Mouse (Mus musculus): ENCODE data around the gene Kcnma1.

Gene Kcnma1

DNA sequence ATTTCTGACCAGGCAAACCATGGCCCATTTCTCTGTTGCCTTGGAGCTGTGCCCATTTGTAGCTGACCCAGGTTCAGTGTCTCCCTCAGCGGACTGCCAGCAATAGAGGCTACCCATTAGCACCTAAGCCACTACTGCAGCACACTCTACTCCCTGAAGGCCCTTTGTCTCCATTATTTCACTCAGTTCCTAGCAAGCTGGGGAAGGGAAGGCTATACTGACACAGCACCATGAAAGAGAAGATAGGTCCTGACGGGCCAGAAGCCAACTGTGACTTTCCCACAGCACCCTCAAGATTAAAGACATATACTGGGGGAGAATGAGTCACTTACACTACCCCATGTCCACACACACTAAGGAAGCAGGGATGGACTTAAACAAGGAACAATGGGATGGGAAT, 251.8 kb downstream of the Kcnma1 start:
- DNase-seq: no peak

DNA sequence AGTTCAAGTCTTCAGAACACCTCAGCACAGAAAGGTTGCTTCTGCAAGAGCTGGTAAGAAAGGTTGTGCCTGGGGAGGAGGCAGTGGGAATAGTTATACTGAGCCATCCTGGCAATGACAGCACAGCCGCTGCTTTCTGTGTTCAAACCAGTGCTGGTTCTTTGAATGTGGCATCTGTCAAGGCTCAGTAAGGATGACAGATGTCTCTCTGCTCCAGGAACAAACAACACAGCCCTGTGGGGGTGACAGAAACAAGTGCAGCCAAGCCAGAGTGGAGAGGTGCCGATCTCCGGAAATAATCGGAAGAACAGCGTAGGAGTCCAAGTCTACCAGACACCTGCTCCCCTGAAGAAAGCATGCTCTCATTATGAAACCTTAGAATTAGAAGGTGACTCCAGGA, 254.7 kb downstream of the Kcnma1 start:
- no peak for DNase-seq

DNA sequence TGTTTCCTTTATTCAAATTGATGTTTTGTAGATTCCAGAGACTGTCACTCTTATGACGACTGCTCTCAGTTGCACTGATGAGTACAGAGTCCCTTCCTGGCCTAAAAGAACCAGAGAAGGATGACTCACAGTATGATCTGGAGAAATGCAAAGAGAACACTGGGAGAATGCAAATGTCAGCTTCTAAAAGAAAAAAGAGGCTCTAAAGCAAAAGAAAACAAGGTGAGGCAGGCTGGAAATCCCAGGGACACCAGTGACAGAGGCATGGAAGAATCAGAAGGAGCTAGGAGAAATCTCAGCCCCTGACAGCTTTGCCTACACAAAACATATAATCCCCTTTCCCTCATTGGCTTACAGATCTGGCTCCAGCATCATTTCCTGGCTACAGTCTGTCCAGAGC, 255.9 kb downstream of the Kcnma1 start:
- DNase-seq: no peak

DNA sequence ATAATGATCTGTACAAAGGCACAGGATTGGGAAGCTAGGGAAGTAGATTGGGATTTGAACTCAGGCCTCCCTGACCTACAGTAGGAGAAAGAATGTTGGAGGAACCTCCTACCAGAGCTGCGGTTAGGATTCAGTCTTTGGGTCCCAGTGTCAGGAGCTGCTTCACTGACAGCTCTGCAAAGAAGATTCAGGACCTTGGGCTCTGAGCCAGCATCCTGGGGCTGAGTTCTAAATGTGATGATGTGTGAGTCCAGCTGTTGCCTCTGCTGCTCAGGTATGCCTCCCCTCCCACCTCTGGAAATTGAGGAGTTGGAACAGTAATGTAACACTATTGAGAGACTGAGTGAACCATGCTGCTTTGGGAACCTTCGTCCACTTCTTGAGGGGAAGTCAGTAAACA, 266.3 kb downstream of the Kcnma1 start:
- no peak for DNase-seq

DNA sequence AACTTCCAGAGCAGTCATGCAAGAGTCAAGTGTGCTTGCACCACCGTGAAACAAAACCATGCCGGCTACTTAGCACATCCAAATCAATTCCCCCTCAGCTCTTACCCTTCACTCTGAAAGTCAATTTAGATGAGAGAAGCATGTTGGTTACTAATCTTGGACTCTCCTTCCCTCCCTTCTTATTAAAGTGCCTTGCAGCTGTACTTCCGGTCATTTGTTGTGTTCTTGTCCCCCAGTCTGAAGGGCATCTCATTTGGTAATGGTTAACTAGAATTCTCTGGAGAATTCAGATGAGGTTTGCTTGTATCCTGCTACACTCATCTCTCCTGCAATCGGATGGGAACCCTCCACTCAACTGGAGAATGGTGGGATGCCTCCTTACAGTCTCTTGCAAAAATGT, 267.3 kb downstream of the Kcnma1 start:
- no peak for DNase-seq

DNA sequence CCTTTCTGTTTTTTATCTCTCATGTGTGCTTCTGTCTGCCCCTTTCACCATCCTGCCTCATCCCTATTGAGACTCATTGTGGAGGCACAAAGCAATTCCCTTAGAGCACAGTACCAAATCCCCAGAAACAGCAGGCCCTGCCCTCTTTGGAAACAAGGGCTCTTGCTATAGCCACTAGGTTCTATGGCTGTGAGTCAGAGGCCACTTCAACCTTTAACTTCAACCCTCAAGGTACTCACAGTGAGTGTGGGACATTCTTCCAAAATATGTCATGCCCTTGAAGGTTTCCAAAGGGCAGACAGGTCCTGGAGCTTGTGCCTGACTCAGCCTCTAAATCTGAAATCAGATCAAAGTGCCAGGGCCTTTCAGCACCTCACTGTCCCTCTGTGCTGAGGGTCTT, 272.8 kb downstream of the Kcnma1 start:
- no peak for DNase-seq

DNA sequence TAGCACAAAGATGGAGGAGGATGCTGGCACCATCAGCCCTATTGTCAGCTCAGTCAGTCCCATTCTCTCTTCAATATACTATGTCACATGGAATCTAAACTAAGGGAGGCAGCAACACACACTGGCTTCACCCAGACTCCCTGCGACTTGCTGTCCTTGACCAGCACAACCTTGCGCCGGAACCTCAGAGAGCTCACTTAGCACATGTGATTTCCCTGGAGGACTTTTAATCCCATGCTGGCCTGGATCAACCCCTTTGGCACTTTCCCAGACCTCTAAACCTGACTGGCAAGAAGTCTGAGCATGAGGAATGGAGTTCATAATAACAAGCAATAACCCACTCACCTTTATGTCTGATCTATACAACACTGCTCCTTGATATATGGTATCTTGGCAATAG, 280.1 kb downstream of the Kcnma1 start:
- DNase-seq: no peak

DNA sequence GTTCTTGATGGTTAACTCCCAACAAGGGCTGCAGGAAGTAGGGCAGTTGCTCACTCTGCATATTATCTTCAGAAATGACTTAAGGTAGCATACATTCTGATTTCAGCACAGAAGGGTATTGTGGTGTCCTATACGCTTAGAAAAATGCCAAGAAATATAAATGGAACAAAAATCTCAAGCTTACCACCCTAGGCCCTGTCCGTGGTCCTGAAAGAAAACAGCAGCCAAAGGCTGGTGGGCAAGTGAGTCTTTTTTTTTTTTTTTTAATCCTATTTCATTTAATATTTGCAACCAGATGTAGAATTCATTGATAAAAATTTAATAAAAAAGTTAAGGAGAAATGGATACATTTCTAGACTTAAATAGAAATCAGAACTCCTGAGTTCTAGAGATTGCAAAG, 284.9 kb downstream of the Kcnma1 start:
- DNase-seq: no peak

DNA sequence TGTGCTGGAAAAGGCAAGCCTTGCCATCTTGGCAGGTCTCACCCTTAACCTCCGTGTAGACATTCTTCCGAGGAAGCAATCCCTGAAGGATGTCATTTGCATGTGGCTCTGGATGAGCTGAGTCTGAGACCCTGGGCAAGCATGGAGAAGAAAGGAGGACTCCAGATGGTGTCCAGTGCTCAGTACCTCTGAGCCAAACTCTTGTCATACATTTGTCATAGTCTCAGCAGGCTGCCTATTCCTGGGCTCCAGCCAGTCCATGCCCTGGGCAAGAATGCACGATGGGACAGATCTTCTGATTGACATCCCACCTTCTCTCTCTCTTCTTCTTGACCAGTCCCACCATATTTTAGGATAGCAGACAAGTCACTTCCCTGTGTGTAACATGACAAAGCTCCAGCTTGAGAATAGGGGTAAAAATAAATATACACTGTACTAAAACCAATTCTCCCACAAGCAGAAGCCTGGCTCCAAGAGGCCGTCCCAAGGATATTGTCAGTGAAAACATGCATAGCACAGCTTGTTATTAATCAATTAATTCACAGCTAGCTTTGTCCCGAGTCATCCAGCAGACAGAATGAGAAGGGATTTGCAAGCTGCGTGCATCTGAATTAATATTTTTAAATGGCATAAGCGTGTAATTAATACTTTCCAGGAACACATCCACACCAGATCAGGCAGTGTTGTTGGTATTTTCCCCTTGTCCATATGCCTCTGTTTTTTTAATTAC, 290.4 kb downstream of the Kcnma1 start:
- DNase-seq: no peak

DNA sequence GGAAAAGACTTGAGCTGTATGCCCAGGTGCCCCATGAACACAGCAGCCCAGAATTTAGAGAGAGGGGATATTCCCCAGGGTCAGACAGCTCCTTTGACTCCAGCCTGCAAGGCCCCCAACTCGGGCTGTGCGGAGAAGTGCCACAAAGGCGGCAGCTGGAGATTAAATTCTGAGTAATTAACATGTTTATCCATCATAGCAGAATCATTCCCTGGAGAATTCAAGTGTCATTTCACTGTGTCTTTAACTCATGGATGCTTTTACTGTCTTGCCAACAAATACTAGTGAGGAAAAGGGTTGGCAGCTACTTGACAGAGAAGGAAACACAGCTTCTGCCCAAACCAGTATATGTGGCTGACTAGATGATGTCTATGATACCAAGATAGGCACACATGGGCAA, 295.0 kb downstream of the Kcnma1 start:
- no peak for DNase-seq

DNA sequence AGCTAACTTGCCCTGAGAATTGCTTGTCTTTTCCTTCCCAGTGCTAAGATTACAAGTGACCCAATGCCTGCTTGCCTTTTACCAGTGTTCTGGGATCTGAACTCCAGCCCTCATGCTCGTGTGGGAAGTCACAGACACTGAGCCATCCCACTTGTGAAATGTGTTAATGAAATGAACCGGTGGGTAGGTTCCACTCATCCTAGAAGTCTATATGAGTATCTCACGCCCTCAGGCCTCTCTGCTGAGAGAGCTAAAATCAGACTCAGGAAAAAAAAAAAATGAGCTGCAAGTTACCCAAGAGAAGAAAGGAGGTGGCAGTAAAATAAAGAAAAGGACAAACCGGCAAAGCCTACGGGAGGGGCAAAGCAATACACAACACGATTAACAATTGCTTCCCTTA, 295.6 kb downstream of the Kcnma1 start:
- DNase-seq: no peak

DNA sequence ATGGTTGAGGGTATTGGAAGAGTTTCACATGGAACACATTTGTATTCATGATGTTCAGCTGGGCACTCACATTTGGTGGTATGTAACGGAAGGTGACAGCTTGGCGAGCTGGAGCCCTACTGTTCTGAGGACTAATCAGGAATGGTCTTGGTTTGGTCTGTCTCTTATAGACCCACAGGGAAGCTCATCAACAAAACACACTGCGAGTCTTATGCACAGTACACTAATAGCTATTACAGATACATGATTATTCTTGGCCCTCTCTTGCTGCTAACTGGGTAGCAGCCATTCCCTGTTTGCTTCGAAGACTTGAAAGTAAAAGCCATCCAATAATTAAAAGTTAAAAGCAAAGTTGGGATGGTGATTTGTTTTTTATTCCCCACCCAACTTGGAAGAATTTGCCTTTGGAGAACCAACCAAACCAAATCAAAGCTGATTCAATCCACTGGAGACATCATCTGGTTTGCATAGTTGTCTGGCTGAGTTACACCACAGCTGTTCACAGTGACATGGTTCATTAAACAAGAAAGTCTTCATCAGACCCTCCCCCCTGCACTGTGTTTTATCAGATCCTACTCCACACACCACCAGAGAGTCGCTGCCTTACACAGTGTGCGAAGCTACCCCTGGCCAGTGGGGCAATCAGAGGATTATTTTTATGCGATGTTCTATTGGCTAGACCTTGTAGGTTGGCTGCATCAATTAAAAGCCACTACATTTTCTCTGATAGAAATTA, 299.7 kb downstream of the Kcnma1 start:
- no peak for DNase-seq

DNA sequence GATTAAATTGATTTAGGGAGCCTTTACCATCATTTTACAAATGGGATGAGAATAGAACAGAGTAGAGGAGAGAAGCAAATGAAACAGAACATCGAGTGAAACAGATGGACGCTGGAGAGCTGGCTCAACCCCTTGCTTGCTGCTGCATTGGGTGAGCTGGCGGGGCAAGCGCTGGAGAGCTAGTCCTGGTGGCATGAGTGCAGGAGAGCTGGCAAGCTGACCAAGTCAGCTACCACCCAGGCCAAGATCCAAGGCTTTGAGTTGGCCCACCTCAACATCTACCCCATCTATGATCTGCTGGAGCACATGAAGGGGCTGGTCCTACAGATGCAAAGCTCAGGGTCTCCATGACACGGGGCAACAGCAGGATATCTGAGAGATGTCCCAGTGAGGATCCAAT, 301.4 kb downstream of the Kcnma1 start:
- no peak for DNase-seq

DNA sequence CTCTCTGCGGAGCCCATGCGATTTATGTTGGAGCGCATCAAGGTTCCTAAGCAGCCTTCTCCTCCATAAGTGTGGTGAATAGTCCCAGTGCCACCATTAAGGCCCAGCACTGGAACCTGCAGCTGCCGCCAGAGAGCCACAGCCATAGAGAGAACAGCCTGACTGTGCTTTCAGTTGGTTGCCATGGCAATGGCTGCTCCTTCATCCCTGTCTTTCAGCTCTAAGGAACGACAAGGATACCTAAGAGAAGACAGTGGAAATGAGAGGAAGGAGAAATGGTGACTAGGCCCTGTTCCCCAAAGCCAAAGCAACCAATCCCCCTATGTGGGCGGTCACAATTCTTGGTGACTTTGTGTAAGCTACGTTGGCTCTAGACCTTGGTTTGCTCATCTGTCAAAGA, 303.3 kb downstream of the Kcnma1 start:
- DNase-seq: no peak

DNA sequence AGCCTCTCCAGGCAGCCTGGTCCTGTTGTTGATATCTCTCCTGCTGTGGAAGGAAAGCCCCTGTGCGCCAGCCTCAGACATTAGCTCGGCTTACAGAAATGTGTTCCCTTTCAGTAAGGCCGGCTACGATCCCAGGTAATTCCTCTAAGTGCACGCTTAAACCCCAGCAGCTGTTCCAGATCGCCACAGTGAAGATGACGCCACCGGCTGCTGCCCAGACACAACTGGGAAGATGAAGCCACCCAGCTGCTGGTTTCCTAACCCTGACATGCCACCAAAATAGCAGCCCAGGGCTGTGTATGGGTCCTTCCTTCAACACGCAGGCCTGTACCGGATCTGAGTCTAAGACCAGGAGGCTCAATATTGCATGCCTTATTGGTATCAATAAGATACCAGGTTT, 307.5 kb downstream of the Kcnma1 start:
- no peak for DNase-seq

DNA sequence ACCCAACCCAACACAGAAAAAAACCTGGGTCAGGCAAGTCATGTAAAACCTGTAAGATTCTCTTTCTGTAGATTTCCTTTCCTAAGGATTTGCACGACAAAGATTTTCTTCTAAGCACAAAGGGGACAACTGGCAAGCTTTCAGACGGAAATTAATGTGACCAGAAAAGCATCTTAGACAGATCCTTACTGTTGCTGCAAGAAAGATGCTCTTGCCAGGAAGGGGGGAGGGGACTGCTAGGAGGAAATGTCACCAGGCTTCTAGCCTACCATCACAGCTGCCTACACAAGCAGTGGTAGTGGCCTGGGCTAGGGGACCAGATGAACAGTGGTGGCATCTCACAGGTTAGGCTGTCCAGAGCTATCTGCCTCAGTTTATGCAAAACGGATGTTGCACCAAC, 308.6 kb downstream of the Kcnma1 start:
- DNase-seq: no peak

DNA sequence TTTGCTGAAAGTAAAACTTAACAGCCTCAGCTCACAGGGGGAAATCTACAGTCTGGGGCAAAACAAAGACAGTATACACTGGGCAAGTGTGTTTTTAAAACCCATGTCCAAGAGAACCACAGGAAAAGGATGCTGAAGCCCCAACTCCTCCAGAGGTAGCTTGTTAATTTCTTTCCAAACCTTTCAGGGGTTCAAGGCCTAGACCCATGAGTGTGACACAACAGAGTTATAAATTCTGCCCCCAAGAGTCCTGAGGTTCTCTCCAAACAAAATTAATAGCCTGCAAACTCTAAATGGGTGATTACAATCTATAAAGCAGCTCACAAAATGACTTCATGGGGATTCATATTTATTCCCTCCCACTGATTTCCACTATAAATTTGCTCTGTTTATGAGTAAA, 310.0 kb downstream of the Kcnma1 start:
- DNase-seq: no peak

DNA sequence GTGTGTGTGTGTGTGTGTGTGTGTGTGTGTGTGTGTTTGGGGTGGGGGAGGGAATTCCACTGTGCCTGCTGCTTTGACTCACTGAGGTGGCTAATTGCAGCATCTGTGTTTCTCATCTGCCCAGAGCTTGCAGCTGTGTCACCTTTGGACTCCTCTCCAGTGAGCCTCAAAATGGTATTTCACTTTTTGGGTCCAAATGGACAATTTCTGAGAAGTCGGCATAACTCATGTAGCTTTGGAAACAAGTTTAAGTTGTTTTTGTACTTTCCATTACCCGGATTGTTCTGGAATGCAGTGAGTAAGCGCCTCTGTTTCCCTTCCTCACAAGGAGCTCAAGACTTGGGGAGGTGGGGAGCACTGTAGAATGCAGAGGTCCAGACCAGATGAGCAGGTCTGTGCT, 317.9 kb downstream of the Kcnma1 start:
- no peak for DNase-seq

DNA sequence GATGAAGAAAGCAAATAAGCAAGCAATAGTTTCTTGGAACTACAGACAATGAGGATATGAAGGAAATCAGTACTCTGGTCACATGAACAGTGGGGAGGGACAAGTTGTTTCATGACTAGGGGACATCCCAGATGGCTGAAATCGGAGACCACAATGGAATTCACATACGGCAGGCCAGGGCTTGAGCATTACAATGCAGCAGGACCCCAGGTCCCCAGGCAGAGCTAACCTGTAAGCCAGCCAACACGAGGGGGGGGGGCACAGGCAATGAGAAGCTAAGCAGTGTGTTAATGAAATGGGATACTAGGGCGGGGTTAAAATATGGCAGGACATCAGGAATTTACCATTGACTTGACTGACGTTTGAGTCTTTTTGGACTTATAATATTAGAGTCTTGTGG, 324.6 kb downstream of the Kcnma1 start:
- DNase-seq: no peak

DNA sequence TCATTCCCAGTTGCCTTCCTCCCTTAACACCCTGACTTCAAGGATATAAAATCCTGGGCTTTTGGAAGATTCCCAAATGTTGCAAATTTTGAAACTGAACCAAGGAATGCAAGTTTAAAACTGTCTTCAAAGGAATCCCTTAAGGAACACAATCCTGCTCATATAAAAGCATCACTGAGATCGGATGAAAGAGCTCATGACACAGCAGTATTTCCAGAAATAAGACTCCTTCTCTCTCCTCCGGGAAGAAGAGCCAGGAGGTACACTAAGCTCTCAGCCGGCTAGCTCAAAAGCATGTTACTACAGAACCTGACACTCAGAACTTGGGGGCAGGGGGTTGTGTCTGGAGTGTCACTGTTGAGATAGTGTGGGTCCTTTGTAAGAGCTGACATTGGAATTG, 325.8 kb downstream of the Kcnma1 start:
- no peak for DNase-seq

DNA sequence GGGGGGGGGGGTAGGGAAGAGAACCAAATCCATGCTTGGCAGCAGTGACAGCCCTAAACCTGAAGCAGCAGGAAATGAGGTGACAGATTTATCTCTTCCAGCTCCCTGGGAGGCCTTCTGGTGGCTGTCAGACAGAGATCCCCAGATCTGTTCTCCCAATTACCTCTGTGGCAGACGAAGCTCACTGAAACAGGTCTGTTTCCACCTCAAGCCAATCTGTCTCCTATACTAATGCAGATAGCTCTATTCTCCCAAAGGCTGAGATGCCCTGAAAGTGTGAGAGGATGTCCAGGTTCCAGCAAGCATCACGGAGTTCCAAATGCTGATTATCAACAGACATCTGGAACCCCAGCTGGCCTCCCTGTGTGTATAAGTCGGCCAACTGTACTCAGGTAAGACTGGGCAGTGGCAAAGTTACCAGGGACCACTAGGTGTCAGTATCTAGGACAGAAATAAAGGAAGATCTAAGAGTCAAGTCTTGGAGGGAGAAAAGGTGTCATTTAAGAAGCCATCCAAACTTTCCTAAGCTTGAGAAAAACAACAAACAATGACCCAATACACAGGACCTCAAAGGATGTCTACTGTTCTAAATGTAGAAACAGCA, 329.7 kb downstream of the Kcnma1 start:
- peak; percentile 9 for DNase-seq

DNA sequence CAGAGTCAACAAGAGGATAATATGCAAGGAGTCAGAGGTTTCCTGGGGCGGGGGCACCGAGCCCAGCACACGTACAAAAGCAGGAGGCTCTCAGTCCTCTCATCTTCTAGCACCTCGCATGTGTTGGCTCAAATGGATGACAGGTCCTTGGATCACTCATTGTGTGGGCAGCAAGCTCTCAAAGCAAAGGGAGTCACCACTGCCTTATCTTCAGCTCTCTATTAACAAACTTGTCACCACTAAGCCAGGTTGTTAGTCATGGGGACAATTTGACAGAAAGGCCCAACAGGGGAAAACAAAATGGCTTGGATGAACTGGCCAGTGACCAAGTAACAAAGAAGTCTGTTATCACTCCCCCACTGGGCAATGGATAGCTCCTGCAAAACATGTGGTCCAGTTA, 331.5 kb downstream of the Kcnma1 start:
- no peak for DNase-seq

DNA sequence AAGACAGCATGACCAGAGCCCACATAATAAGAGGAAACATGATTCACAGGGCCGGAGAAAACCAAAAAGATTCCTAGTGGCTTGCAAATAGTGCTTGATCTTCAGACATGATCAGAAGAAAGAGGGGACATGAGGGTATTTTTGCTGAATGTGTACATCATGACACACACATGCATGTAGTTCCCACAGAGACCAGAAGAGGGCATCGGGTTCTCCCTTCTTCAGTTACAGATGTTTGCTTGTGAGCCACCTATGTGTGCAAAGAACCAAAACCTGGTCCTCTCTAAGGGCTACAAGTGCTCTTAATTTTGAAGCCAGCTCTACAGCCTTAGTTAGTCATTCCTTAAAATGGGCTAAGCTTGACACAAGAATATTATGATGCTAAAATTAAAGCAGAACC, 334.9 kb downstream of the Kcnma1 start:
- no peak for DNase-seq

DNA sequence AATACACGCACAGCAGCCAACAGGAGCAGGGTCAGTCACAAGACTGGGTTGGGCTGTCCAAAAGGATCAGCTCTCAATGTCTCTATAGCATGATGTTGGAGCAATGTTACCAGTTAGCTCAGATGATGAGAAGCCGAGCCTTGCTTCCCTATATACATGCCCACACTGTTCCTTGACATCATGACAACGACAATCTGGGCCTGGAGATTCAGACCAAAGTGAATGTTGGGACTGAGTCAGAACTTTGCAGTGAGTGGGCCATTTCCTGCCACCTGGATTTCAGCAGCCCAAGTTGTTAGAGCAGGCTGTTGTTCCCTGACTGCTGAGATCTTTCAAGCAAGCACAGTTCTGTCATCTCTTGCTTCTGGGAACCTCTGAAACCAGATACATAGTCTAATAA, 347.9 kb downstream of the Kcnma1 start:
- DNase-seq: no peak

DNA sequence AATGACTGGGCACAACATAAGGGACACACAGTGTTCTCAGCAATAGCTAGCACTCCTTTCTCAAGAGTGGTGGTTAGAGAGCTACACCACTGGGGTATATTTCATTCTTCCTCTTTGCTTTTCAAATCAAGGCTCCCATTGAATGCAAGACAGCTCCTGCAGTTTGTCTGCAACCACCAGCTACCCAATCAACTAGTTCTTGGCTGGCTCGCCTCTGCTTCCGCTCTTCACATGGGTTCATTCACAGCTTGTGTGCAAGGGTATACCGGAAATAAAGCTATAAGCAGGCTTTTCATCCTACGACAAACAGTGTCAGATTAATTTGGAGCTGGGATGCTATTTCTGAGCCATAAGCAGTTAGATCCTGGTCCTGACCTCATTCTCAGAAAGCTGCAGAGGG, 362.6 kb downstream of the Kcnma1 start:
- no peak for DNase-seq
